Mouse (Mus musculus): Measurements from ENCODE around the gene Mbl2. TPM values are rescaled to one million over a fixed set of nuclear protein-coding genes. Genes with fewer than 3 reads are reported as not detected.

The Mbl2 gene
- total and polyA plus RNA-seq, 3 experiments: not detected

- 28% methylated on average over 5 of the region's 5 CpGs for WGBS
- Histone ChIP-seq H3K4me3 (no peak overlapping the region), H3K27me3 (ENCODE audit: control insufficient read depth, insufficient read depth, low read length) (no peaks in the 10 kb centered on the region), H3K27ac (no peak overlapping the region), H3K79me2 (replicated peaks; ENCODE audit: control insufficient read depth, insufficient read depth, low read length) (no peaks in the 10 kb centered on the region), H3K9ac (ENCODE audit: low read depth, low read length) (no peak overlapping the region), H3K4me1 (ENCODE audit: control insufficient read depth, insufficient read depth, low read length) (no peaks in the 10 kb centered on the region), H3K36me3 (ENCODE audit: control insufficient read depth, insufficient read depth, low read length) (no peaks in the 10 kb centered on the region)
- intact Hi-C loops (cut with DNase I): no loop called here
- TF ChIP-seq POLR2A (IDR thresholded peaks at IDR 0.05; ENCODE audit: insufficient read depth, low read depth, low read length) (no peak), CTCF (IDR thresholded peaks at IDR 0.05) (no peak), EP300 (IDR thresholded peaks at IDR 0.05; ENCODE audit: insufficient read depth, low read depth, low read length) (no peak)
- DNase-seq: no peak
These were observed 48.4 kb downstream of the Mbl2 start for GRCm38 (mm10) chr19:30281125-30281524.

- Histone ChIP-seq H3K27ac (no peak overlapping the region), H3K36me3 (ENCODE audit: control insufficient read depth, insufficient read depth, low read length) (no peaks in the 10 kb centered on the region), H3K4me3 (no peak overlapping the region), H3K27me3 (ENCODE audit: control insufficient read depth, insufficient read depth, low read length) (0 out of 2 replicates have a peak, but pooled peaks cover 1% of the 10 kb centered on the region), H3K4me1 (ENCODE audit: control insufficient read depth, insufficient read depth, low read length) (no peaks in the 10 kb centered on the region), H3K9ac (ENCODE audit: low read depth, low read length) (no peak overlapping the region), H3K79me2 (replicated peaks; ENCODE audit: control insufficient read depth, insufficient read depth, low read length) (no peaks in the 10 kb centered on the region)
- DNase-seq: no peak
- intact Hi-C loops (cut with DNase I): no loop called here
- TF ChIP-seq EP300 (IDR thresholded peaks at IDR 0.05; ENCODE audit: insufficient read depth, low read depth, low read length) (no peak), POLR2A (IDR thresholded peaks at IDR 0.05; ENCODE audit: insufficient read depth, low read depth, low read length) (no peak), CTCF (IDR thresholded peaks at IDR 0.05) (no peak)
- WGBS: 80% methylated on average over 6 of the region's 6 CpGs
These were observed 55.3 kb downstream of the Mbl2 start for GRCm38 (mm10) chr19:30287899-30288490.

Small RNA genes lying within 50 kb of the gene (microRNA-seq; reads per million reads assigned to microRNA genes)
- gene Gm24108: 0 reads per million in 2 experiments

Other genes with a start within 250 kb of the Mbl2 start
- not detected for gene Trpd52l3, start 229.2 kb upstream of the Mbl2 start, total RNA-seq (2021)
- gene Trpd52l3, start 229.2 kb upstream of the Mbl2 start, polyA plus RNA-seq (2012; rRNA removed): not detected in 2 replicates
- 10 to 100 TPM; 17.6 to 20.3 TPM for gene Uhrf2, start 202.4 kb upstream of the Mbl2 start, total RNA-seq (2021)
- gene Uhrf2, start 202.4 kb upstream of the Mbl2 start, polyA plus RNA-seq (2012; rRNA removed): 15.9 and 27.1 TPM in 2 replicates
- under 1 TPM; 0.26 to 0.30 TPM for gene Gldc, start 57.5 kb upstream of the Mbl2 start, total RNA-seq (2021)
- 0.14 and 0.29 TPM in 2 replicates for gene Gldc, start 57.5 kb upstream of the Mbl2 start, polyA plus RNA-seq (2012; rRNA removed)